Mouse (Mus musculus): ENCODE measurements around the gene Slc17a9. TPM values are rescaled to one million over a fixed set of nuclear protein-coding genes. Genes with fewer than 3 reads are reported as not detected.
A peak's percentile ranks its signal among the peaks of the same experiment; 100 is the strongest.

Gene Slc17a9
- total and polyA plus RNA-seq, 3 experiments, result 0.42 to 2.6 (median 0.43) TPM

DNA sequence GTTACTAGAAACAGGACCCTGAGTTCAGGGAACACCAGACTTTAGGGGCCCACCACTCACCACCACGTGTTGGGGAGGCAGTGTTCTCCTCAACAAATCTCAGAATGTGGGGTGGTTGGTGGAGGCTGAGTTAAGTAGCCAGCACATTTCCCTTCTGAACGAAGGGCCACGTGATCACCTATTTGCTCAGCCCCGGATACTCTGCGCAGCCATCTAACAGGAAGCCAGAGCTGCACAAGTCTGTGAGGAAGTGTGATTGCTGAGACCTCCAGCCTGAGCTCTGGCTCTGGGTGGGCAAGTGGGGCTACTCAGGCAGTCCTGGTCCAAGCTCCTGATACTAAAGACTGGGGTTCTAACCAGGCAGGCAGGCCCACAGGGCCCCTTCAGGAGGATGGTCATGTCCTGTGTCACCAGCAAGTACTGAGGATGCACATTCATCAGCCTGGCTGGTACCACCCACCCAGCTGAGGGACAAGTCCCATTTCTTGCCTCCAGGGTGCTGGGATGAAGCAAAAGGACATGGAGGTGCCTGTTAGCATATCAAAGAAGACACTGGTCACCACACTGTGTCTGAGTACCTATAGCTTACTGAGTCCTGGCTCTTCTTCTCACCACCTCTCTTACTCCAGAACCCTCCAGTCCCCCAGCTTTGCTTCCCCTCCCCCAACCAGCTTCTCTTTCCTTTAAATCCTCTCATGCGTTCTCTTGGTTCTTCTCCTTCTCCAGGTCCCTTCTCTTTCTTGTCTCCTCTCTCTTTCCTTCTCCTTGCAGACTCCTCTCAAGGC is 1.8 kb downstream of the Slc17a9 start:
- no peak for TF ChIP-seq POLR2A (IDR thresholded peaks at IDR 0.05; ENCODE audit: insufficient read depth, low read depth, low read length)
- TF ChIP-seq CTCF (IDR thresholded peaks at IDR 0.05), result no peak
- no peak for TF ChIP-seq EP300 (IDR thresholded peaks at IDR 0.05; ENCODE audit: insufficient read depth, low read depth, low read length)
- Histone ChIP-seq H3K4me1 (ENCODE audit: control insufficient read depth, insufficient read depth, low read length) (peaks cover 13% of the 10 kb centered on the region), H3K79me2 (replicated peaks; ENCODE audit: control insufficient read depth, insufficient read depth, low read length) (no peaks in the 10 kb centered on the region), H3K4me3 (no peak overlapping the region), H3K9ac (ENCODE audit: low read depth, low read length) (no peak overlapping the region), H3K27ac (no peak overlapping the region), H3K36me3 (ENCODE audit: control insufficient read depth, insufficient read depth, low read length) (no peaks in the 10 kb centered on the region), H3K27me3 (ENCODE audit: control insufficient read depth, insufficient read depth, low read length) (no peaks in the 10 kb centered on the region)
- intact Hi-C loops (cut with DNase I), result loop anchor here (5.0 kb wide), 1 partner anchor 50 kb away; no protein-coding TSS in a partner anchor
- peak; percentile 42 to 62 for DNase-seq
- WGBS, result 37% methylated on average over 6 of the region's 6 CpGs

- intact Hi-C loops (cut with DNase I), result loop anchor here (5.0 kb wide), 1 partner anchor 50 kb away; no protein-coding TSS in a partner anchor
- no peaks in the 10 kb centered on the region for H3K27me3 ChIP-seq (ENCODE audit: control insufficient read depth, insufficient read depth, low read length)
- 62% methylated on average over 4 of the region's 4 CpGs for WGBS
These were observed 2.6 kb downstream of the Slc17a9 start for GRCm38 (mm10) chr2:180727613-180728021.

GRCm38 (mm10) chr2:180731036-180731435 is 6.0 kb downstream of the Slc17a9 start:
- DNase-seq, result no peak
- H3K36me3 ChIP-seq (ENCODE audit: control insufficient read depth, insufficient read depth, low read length), result no peaks in the 10 kb centered on the region
- no peak overlapping the region for H3K9ac ChIP-seq (ENCODE audit: low read depth, low read length)
- no peak for TF ChIP-seq CTCF (IDR thresholded peaks at IDR 0.05)
- no peak for TF ChIP-seq POLR2A (IDR thresholded peaks at IDR 0.05; ENCODE audit: insufficient read depth, low read depth, low read length)
- TF ChIP-seq EP300 (IDR thresholded peaks at IDR 0.05; ENCODE audit: insufficient read depth, low read depth, low read length), result no peak
- no peak overlapping the region for H3K27ac ChIP-seq
- H3K27me3 ChIP-seq (ENCODE audit: control insufficient read depth, insufficient read depth, low read length), result no peaks in the 10 kb centered on the region
- peaks cover 6% of the 10 kb centered on the region for H3K4me1 ChIP-seq (ENCODE audit: control insufficient read depth, insufficient read depth, low read length)
- H3K79me2 ChIP-seq (replicated peaks; ENCODE audit: control insufficient read depth, insufficient read depth, low read length), result no peaks in the 10 kb centered on the region
- WGBS, result 48% methylated on average over 3 of the region's 3 CpGs
- intact Hi-C loops (cut with DNase I), result no loop called here
- H3K4me3 ChIP-seq, result no peak overlapping the region

More at GRCm38 (mm10) chr2:180727613-180728021, 2.6 kb downstream of the Slc17a9 start:
- H3K36me3 ChIP-seq (ENCODE audit: control insufficient read depth, insufficient read depth, low read length), result no peaks in the 10 kb centered on the region
- H3K9ac ChIP-seq (ENCODE audit: low read depth, low read length), result no peak overlapping the region
- H3K27ac ChIP-seq, result no peak overlapping the region
- no peaks in the 10 kb centered on the region for H3K79me2 ChIP-seq (replicated peaks; ENCODE audit: control insufficient read depth, insufficient read depth, low read length)
- no peak for DNase-seq
- peaks cover 13% of the 10 kb centered on the region for H3K4me1 ChIP-seq (ENCODE audit: control insufficient read depth, insufficient read depth, low read length)
- H3K4me3 ChIP-seq, result no peak overlapping the region
- TF ChIP-seq CTCF (IDR thresholded peaks at IDR 0.05), result no peak

GRCm38 (mm10) chr2:180731984-180732383 is 6.9 kb downstream of the Slc17a9 start:
- no peak for TF ChIP-seq POLR2A (IDR thresholded peaks at IDR 0.05; ENCODE audit: insufficient read depth, low read depth, low read length)
- TF ChIP-seq CTCF (IDR thresholded peaks at IDR 0.05), result no peak
- no peak for TF ChIP-seq EP300 (IDR thresholded peaks at IDR 0.05; ENCODE audit: insufficient read depth, low read depth, low read length)
- H3K4me1 ChIP-seq (ENCODE audit: control insufficient read depth, insufficient read depth, low read length), result peaks cover under 1% of the 10 kb centered on the region; the same call in 1 of the 2 replicates
- no peak overlapping the region for H3K4me3 ChIP-seq
- H3K27me3 ChIP-seq (ENCODE audit: control insufficient read depth, insufficient read depth, low read length), result no peaks in the 10 kb centered on the region
- intact Hi-C loops (cut with DNase I), result no loop called here
- WGBS, result 71% methylated on average over 6 of the region's 6 CpGs
- H3K36me3 ChIP-seq (ENCODE audit: control insufficient read depth, insufficient read depth, low read length), result no peaks in the 10 kb centered on the region
- H3K79me2 ChIP-seq (replicated peaks; ENCODE audit: control insufficient read depth, insufficient read depth, low read length), result no peaks in the 10 kb centered on the region
- no peak overlapping the region for H3K9ac ChIP-seq (ENCODE audit: low read depth, low read length)
- H3K27ac ChIP-seq, result no peak overlapping the region
- DNase-seq, result no peak

DNA sequence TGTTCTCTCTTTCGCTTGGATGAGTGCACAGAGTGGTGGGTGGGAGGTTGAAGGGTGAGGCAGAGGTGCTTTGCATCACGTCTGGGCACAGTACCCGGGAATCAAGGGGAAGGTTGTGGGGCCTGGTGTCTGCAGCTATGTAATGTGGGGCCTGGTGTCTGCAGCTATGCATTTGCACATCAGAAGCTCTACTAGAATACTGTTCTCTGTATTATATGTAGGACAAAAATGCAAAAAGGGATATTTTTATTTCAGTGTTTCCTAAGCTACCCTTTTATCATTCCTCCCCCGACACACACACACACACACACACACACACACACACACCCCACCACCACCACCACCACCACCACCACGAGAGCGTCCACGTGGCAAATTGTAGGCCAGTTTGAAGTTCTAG is 10.2 kb downstream of the Slc17a9 start:
- Histone ChIP-seq H3K36me3 (ENCODE audit: control insufficient read depth, insufficient read depth, low read length) (no peaks in the 10 kb centered on the region), H3K27me3 (ENCODE audit: control insufficient read depth, insufficient read depth, low read length) (no peaks in the 10 kb centered on the region), H3K9ac (ENCODE audit: low read depth, low read length) (no peak overlapping the region), H3K4me1 (ENCODE audit: control insufficient read depth, insufficient read depth, low read length) (no peaks in the 10 kb centered on the region), H3K4me3 (no peak overlapping the region), H3K79me2 (replicated peaks; ENCODE audit: control insufficient read depth, insufficient read depth, low read length) (no peaks in the 10 kb centered on the region), H3K27ac (no peak overlapping the region)
- WGBS, result 71% methylated on average over 7 of the region's 7 CpGs
- DNase-seq, result no peak
- intact Hi-C loops (cut with DNase I), result no loop called here
- TF ChIP-seq CTCF (IDR thresholded peaks at IDR 0.05) (no peak), EP300 (IDR thresholded peaks at IDR 0.05; ENCODE audit: insufficient read depth, low read depth, low read length) (no peak), POLR2A (IDR thresholded peaks at IDR 0.05; ENCODE audit: insufficient read depth, low read depth, low read length) (no peak)

GRCm38 (mm10) chr2:180737984-180738383 is 12.9 kb downstream of the Slc17a9 start:
- Histone ChIP-seq H3K4me1 (ENCODE audit: control insufficient read depth, insufficient read depth, low read length) (no peaks in the 10 kb centered on the region), H3K79me2 (replicated peaks; ENCODE audit: control insufficient read depth, insufficient read depth, low read length) (no peaks in the 10 kb centered on the region), H3K4me3 (no peak overlapping the region), H3K27me3 (ENCODE audit: control insufficient read depth, insufficient read depth, low read length) (no peaks in the 10 kb centered on the region), H3K27ac (no peak overlapping the region), H3K9ac (ENCODE audit: low read depth, low read length) (no peak overlapping the region), H3K36me3 (ENCODE audit: control insufficient read depth, insufficient read depth, low read length) (no peaks in the 10 kb centered on the region)
- intact Hi-C loops (cut with DNase I), result no loop called here
- TF ChIP-seq CTCF (IDR thresholded peaks at IDR 0.05), result no peak
- no peak for TF ChIP-seq EP300 (IDR thresholded peaks at IDR 0.05; ENCODE audit: insufficient read depth, low read depth, low read length)
- no peak for TF ChIP-seq POLR2A (IDR thresholded peaks at IDR 0.05; ENCODE audit: insufficient read depth, low read depth, low read length)
- DNase-seq, result no peak
- 81% methylated on average over 2 of the region's 2 CpGs for WGBS
